Mouse (Mus musculus) erythroblast, embryonic 14.5 days (primary cell): ENCODE measurements at regions not wholly inside any gene's neighbourhood (a gene's known extent, or its start where the extent isn't known, plus 50 kb on each side); places are given as distances from the start of the nearest gene placed in this dataset.

Experiments used
- GATA1 ChIP-seq: IDR thresholded peaks from 2 replicates; pipeline ENCODE4 v1.6.1; 2012; ENCODE audit warnings: low read length, inconsistent platforms, mixed read lengths
- TAL1 ChIP-seq: IDR thresholded peaks from 3 replicates; pipeline ENCODE4 v1.6.1; 2012; ENCODE audit warnings: low read length, inconsistent platforms, mixed read lengths

- TF ChIP-seq GATA1 (no peak), TAL1 (no peak)
Measured at GRCm38 (mm10) chr13:102016518-102016917, 248.5 kb upstream of the Pik3r1 start.
